23 mouse cellular contexts compared by ENCODE assay signal in genomic region chr4:106918263-106918662, GRCm38 (mm10). TPM values are rescaled to one million over a fixed set of nuclear protein-coding genes. Genes with fewer than 3 reads are reported as not detected.
A peak's percentile ranks its signal among the peaks of the same experiment; 100 is the strongest.
DNase-seq lines count a peak whose midpoint lies in the region; ATAC-seq and TF ChIP-seq lines count a peak whose summit lies in the region.
"Had no signal": no experiment of that assay in that cellular context is flagged by ENCODE, and none has a peak within 500 bp of the region (broad histone marks: within the 10 kb centered on the region; RNA-seq: fewer than 3 reads in every experiment).

No protein-coding gene starts in this region.

- WGBS in liver, embryonic 13.5 days (ENCODE audit: insufficient replicate concordance): 79% methylated on average over 1 of the region's 1 CpGs

- TF ChIP-seq CTCF in Patski (IDR thresholded peaks at IDR 0.05): no peak

- POLR2A ChIA-PET in Patski (lab: Charles Lee): interaction anchor here (0.6 kb wide), 1 partner anchor 8 kb away, joined by 3 read pairs; no protein-coding TSS in a partner anchor

- peaks cover 80% of the 10 kb centered on the region for H3K4me1 ChIP-seq in liver, embryonic 13.5 days (replicated peaks)

- ATAC-seq in liver, embryonic 13.5 days (ENCODE audit: low read depth): no peak
- peak; percentile 60 for ATAC-seq in Patski
- ATAC-seq: CD4-positive, CD25-positive, alpha-beta regulatory T cell, adult 4 months; forebrain, embryonic 16.5 days; hindbrain, postnatal 0 days had no signal

- H3K36me3 ChIP-seq in liver, embryonic 13.5 days: peaks cover 93% of the 10 kb centered on the region

- in situ Hi-C loops in Patski (cut with MboI; ENCODE audit: low pct_unique_long_range_greater_than_20kb): loop anchor here (10.0 kb wide), 1 partner anchor 247 kb away; no protein-coding TSS in a partner anchor

- no peaks in the 10 kb centered on the region for H3K27me3 ChIP-seq in liver, embryonic 13.5 days
- H3K27me3 ChIP-seq in Patski: no peaks in the 10 kb centered on the region
- H3K27me3 ChIP-seq: embryonic facial prominence, embryonic 12.5 days; forebrain, embryonic 12.5 days; heart, embryonic 15.5 days; hindbrain, embryonic 13.5 days had no signal

- no peak overlapping the region for H3K4me3 ChIP-seq in liver, embryonic 13.5 days (replicated peaks)
- H3K4me3 ChIP-seq: embryonic facial prominence, embryonic 12.5 days; forebrain, embryonic 12.5 days; heart, adult 2 months; heart, embryonic 15.5 days; hindbrain, embryonic 13.5 days had no signal

- CTCF ChIA-PET in Patski (lab: Charles Lee): interaction anchor here (0.7 to 2.8 kb wide), 2 partner anchors 69 to 72 kb away, joined by 3 to 8 read pairs; no protein-coding TSS in a partner anchor

- DNase-seq in adrenal gland, adult 8-10 months: peak; percentile 49
- DNase-seq in adrenal gland, postnatal 25 days: no peak
- no peak for DNase-seq in liver, embryonic 13.5 days
- DNase-seq in liver: no peak
- DNase-seq in Patski (ENCODE audit: low read depth, low spot score): peak; percentile 79
- DNase-seq in gastrocnemius, postnatal 4 days (ENCODE audit: low spot score in 2 of 2): no peak
- no peak for DNase-seq in ovary, postnatal 10 days (ENCODE audit: low spot score)
- DNase-seq: B cell, adult 2 months; cerebellum, adult 2 months; cerebellum, postnatal 25 days; gastrocnemius, postnatal 10 days; heart, adult 2 months; heart, postnatal 14 days; kidney, adult 11 months had no signal

- H3K9me3 ChIP-seq in liver, embryonic 13.5 days (replicated peaks): no peaks in the 10 kb centered on the region
- H3K9me3 ChIP-seq: embryonic facial prominence, embryonic 12.5 days; forebrain, embryonic 12.5 days; G1E; heart, embryonic 15.5 days; hindbrain, embryonic 13.5 days had no signal

- H3K4me2 ChIP-seq in liver, embryonic 13.5 days: no peak overlapping the region
- H3K4me2 ChIP-seq: embryonic facial prominence, embryonic 12.5 days; forebrain, embryonic 12.5 days; heart, embryonic 11.5 days; heart, embryonic 15.5 days; hindbrain, embryonic 13.5 days had no signal

- peak overlapping the region; percentile 26; the same call in 1 of the 2 replicates for H3K27ac ChIP-seq in liver, embryonic 13.5 days
- H3K27ac ChIP-seq: embryonic facial prominence, embryonic 12.5 days; forebrain, embryonic 12.5 days; heart, adult 2 months; heart, embryonic 15.5 days; hindbrain, embryonic 13.5 days; hindbrain, postnatal 0 days had no signal

- 0 out of 2 replicates have a peak overlapping the region, but pooled peaks have one; percentile 16 for H3K9ac ChIP-seq in liver, embryonic 13.5 days
- H3K9ac ChIP-seq: embryonic facial prominence, embryonic 12.5 days; forebrain, embryonic 12.5 days; heart, embryonic 15.5 days; hindbrain, embryonic 13.5 days had no signal

RNA-seq across cellular contexts. Expression of gene Ssbp3, which starts 7.8 kb away (rescaled TPM):
- 100 to 1,000 TPM in 2 of 4 experiments, 10 to 100 TPM in 2; 70.3 to 121 (median 101) TPM for total RNA-seq in adrenal gland, adult 8-10 months (2022)
- total RNA-seq in adrenal gland, postnatal 25 days (2021): 70.8 and 82.6 TPM in 2 replicates
- 55.5 and 64.8 TPM in 2 replicates for polyA plus RNA-seq in liver, embryonic 13.5 days (2015; fragmentation: Nextera tagmentation; extraction: Ambion mirVana)
- polyA plus RNA-seq in Patski (2021): 64.7 TPM
- total RNA-seq in gastrocnemius, postnatal 4 days (2021): 10 to 100 TPM; 65.7 to 73.4 TPM

Comparison
In these comparisons a context has a peak if more than half of its experiments do, and no peak if none do; other contexts are left out.
1. DNase-seq: peak in adrenal gland, adult 8-10 months (single experiment) and Patski (single experiment); none in adrenal gland, postnatal 25 days (single experiment), liver, embryonic 13.5 days (single experiment), liver (single experiment), gastrocnemius, postnatal 4 days (0 of 2) and ovary, postnatal 10 days (single experiment).